Mouse (Mus musculus) intestine, embryonic 15.5 days (tissue): ENCODE measurements around the gene Fosl1. TPM values are rescaled to one million over a fixed set of nuclear protein-coding genes. Genes with fewer than 3 reads are reported as not detected.
"Not testable (repeated sequence)": the region's sequence is repeated elsewhere in the genome, so short reads cannot be mapped to it uniquely, and the experiment has no call there.

Experiments used
- ATAC-seq: fragments of 200-750 bp; cut with Nextera tagmentation; 2 replicates; pipeline ENCODE4 v1.8.0; 2017; ENCODE audit warnings: moderate TSS enrichment, moderate library complexity
- H3K27ac ChIP-seq: fragments of 300-500 bp; sonication (generic); 2 replicates; pipeline ENCODE4 v1.5.1; 2015; ENCODE audit warnings: mild to moderate bottlenecking, inconsistent platforms
- H3K27me3 ChIP-seq: fragments of 300-500 bp; sonication (generic); replicated peaks from 2 replicates; pipeline ENCODE4 v1.6.1; 2015; ENCODE audit warnings: inconsistent platforms
- H3K36me3 ChIP-seq: fragments of 300-500 bp; sonication (generic); 2 replicates; pipeline ENCODE4 v1.6.1; 2015; ENCODE audit warnings: inconsistent platforms
- H3K4me1 ChIP-seq: fragments of 300-500 bp; sonication (generic); replicated peaks from 2 replicates; pipeline ENCODE4 v1.6.1; 2015; ENCODE audit warnings: inconsistent platforms
- H3K4me2 ChIP-seq: fragments of 300-500 bp; sonication (generic); replicated peaks from 2 replicates; pipeline ENCODE4 v1.6.1; 2015; ENCODE audit warnings: mild to moderate bottlenecking, inconsistent platforms
- H3K4me3 ChIP-seq: fragments of 300-500 bp; sonication (generic); replicated peaks from 2 replicates; pipeline ENCODE4 v1.5.1; 2015; ENCODE audit warnings: inconsistent platforms
- H3K9ac ChIP-seq: fragments of 300-500 bp; sonication (generic); 2 replicates; pipeline ENCODE4 v1.6.1; 2015; ENCODE audit warnings: inconsistent platforms
- H3K9me3 ChIP-seq: fragments of 300-500 bp; sonication (generic); 2 replicates; pipeline ENCODE4 v1.6.1; 2016; ENCODE audit warnings: inconsistent platforms
- WGBS: fragments of 180-500 bp; shearing (Covaris S2); methylation state at CpG from one replicate; pipeline ENCODE4 v1.1.7; 2015; 5-methylcytosine and 5-hydroxymethylcytosine counted together
- polyA plus RNA-seq: library from polyadenylated mRNA; unstranded; fragments of >200 nt; fragmentation: Nextera tagmentation; extraction: Ambion mirVana; gene quantifications from 2 replicates; pipeline ENCODE4 v1.2.1, GENCODE M21; 2015

Fosl1 gene
- polyA plus RNA-seq, 1 experiment from 2014 or later, result not detected

DNA sequence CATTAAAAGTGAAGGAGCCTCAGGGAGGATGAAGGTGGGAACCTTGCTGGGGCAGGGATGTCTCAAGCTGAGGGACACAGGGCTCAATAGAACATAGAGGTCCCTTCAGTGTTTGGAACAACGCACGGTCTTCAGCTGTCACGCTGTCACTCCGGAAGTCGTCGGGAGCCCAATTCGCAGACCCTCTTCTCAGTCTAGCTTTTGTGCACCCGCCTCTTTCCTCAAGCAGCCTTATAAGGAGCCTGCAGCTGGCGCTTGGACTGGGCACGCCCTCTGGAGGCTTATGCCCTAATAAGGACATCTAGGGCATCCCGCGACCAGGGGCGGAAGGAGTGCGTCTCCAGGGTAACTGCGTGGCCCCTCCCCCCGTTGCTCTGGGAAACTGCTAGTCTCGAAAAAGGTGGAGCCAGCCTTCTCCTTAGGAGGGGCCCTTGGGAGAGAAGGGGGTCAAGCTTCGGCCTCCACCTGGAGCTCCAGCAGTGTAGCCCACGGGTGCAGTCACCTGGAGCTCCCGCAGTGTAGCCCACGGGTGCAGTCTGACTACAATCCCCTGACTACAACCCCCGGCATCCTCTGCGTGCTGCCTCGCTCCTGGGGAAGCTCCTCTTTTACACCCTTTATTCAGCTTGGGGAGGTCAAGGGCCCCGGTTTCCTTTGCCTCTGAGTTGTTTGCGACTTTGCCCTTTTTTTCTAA, 41.7 kb downstream of the Fosl1 start:
- Histone ChIP-seq H3K9me3 (no peaks in the 10 kb centered on the region), H3K4me2 (peak overlapping the region; percentile 87), H3K27ac (peak overlapping the region; percentile 99), H3K4me3 (peak overlapping the region; percentile 53), H3K27me3 (no peaks in the 10 kb centered on the region), H3K36me3 (peaks cover 14% of the 10 kb centered on the region), H3K4me1 (peaks cover 29% of the 10 kb centered on the region), H3K9ac (peak overlapping the region; percentile 50)
- peak; percentile 86 for ATAC-seq
- under 1% methylated on average over 26 of the region's 26 CpGs for WGBS

DNA sequence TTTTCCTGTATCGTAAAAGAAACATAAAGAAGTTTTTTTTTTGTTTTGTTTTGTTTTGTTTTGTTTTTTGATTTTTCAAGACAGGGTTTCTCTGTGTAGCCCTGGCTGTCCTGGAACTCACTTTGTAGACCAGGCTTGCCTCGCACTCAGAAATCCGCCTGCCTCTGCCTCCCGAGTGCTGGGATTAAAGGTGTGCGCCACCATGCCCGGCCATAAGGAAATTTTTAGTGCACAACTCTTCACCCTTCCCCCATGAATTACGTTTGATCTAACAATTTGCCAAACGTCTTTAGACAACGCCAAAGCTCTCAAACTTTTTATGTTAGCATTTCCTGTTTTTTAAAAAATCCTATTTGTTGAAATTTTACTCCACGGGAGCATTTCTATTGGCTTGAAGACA, 42.4 kb downstream of the Fosl1 start:
- peak overlapping the region; percentile 87 for H3K4me2 ChIP-seq
- 43% methylated on average over 10 of the region's 10 CpGs for WGBS
- not testable (repeated sequence) for H3K9ac ChIP-seq, H3K27me3 ChIP-seq, ATAC-seq, H3K9me3 ChIP-seq
- H3K27ac ChIP-seq, result peak overlapping the region; percentile 99
- H3K36me3 ChIP-seq, result peaks cover 15% of the 10 kb centered on the region
- peak overlapping the region; percentile 100 for H3K4me3 ChIP-seq
- peaks cover 29% of the 10 kb centered on the region for H3K4me1 ChIP-seq

DNA sequence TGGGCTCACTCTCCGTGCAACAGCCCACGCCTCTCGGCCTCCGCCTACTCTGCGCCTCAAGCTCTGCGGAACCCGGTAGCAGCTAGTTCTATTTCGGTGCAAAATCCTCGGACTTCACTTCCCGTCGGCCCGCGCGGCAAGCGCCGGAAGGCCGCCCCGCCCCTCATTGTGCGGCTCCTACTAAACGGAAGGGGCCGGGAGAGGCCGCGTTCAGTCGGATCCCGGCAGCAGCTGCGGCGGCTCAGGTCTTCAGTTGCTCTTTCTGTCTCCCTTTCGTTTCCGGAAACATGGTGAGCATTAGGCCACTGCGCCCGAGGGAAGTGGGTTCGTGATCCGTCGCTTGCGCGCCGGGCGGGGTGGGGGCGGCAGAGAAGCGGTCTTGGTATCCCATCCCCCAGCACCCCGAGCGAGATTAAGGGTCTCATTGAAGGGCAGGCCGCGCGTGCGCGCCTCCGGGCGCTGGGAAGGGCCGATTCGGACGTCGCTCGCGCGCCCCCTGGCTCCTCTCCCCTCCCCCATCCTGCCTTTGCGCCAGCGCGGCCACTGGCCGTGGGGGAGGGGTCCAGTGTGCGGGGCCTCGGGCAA, 43.1 kb downstream of the Fosl1 start, which contains the start of gene Cfl1:
Gene Cfl1 (plus strand): TSS at position 143 of the 585 bp plus-strand sequence.
- H3K4me2 ChIP-seq, result peak within 1 kb of the TSS; percentile 87
- peak within 1 kb of the TSS; percentile 98 for H3K9ac ChIP-seq
- H3K4me1 ChIP-seq, result peaks cover 29% of the 10 kb centered on the region
- H3K27ac ChIP-seq, result peak within 1 kb of the TSS; percentile 99
- peaks cover 16% of the 10 kb centered on the region for H3K36me3 ChIP-seq
- H3K9me3 ChIP-seq, result no peaks in the 10 kb centered on the region
- ATAC-seq, result peak; percentile 66
- H3K4me3 ChIP-seq, result peak within 1 kb of the TSS; percentile 100
- under 1% methylated on average over 61 of the region's 62 CpGs for WGBS
- H3K27me3 ChIP-seq, result no peaks in the 10 kb centered on the region

DNA sequence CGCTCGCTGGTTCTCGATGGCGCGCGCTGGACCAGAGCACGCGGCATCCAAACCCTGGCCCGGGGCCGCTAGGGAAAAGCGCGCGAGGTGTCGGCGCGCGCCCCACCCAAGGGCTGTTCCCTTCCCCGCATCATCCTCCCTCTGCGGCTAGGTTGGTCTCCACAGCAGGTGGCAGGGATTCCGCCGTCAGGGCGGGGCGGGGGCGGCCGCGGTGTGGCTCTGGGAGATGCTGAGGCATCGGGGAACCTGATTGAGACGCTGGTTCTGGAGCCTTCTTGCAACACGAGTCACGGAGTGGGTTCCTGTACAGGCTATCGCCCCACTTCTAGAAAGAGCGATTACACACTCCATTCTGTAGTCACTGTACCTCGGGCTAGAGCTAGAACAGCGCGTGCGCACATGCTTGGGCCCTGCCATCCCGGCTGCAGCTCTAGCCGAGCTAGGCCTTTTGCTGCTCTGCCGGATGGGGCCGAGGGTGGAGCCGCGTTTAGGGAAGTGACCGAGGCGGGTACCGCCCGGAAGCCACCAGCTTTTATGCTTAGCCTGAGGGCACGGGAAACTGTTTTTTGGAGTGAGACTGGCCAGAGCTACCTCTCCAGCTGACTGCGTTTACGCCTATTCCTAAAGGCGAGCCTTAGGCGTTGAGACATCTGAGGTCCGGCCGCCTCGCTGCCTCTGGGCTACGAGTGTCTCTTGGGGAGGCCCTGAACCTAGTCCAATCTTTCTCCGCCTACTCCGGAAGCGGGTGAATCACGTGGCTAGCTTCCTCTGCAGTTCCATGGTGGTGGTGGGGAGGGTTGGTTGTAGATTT, 43.8 kb downstream of the Fosl1 start:
- Histone ChIP-seq H3K36me3 (peaks cover 23% of the 10 kb centered on the region), H3K4me1 (peaks cover 28% of the 10 kb centered on the region), H3K4me3 (peak overlapping the region; percentile 100), H3K4me2 (peak overlapping the region; percentile 87), H3K9me3 (no peaks in the 10 kb centered on the region), H3K27me3 (no peaks in the 10 kb centered on the region), H3K9ac (peak overlapping the region; percentile 98), H3K27ac (peak overlapping the region; percentile 99)
- ATAC-seq, result peak; percentile 29
- WGBS, result under 1% methylated on average over 59 of the region's 59 CpGs

DNA sequence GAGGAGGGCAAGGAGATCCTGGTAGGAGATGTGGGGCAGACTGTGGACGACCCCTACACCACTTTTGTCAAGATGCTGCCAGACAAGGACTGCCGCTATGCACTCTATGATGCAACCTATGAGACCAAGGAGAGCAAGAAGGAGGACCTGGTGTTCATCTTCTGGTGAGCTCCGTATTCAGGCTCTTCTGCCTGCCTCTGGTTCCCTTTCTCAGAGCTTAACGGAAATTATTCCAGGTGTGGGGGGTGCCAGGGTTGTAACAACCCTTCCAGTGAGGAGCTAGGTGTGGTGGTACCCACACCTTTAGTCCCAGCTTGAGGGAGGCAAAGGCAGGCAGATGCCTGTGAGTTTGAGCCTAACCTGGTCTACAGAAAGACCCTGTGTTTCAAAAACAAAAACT, 45.3 kb downstream of the Fosl1 start:
- Histone ChIP-seq H3K4me2 (peak overlapping the region; percentile 87; the same call in 1 of the 2 replicates), H3K9me3 (no peaks in the 10 kb centered on the region), H3K36me3 (peaks cover 27% of the 10 kb centered on the region), H3K4me1 (peaks cover 15% of the 10 kb centered on the region; the same call in 1 of the 2 replicates), H3K27ac (no peak overlapping the region), H3K9ac (no peak overlapping the region), H3K4me3 (no peak overlapping the region), H3K27me3 (no peaks in the 10 kb centered on the region)
- ATAC-seq, result no peak
- 79% methylated on average over 4 of the region's 4 CpGs for WGBS

DNA sequence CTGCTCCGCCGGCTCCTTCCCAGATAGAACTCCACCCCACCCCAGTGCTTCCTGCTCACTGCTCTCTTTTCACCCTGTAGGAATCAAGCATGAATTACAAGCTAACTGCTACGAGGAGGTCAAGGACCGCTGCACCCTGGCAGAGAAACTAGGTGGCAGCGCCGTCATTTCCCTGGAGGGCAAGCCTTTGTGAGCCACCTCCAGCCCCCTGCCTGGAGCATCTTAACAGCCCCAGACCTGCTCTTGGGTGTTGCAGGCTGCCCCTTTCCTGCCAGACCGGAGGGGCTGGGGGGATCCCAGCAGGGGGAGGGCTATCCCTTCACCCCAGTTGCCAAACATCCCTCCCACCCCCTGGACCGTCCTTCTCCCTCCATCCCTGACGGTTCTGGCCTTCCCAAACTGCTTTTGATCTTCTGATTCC, 46.0 kb downstream of the Fosl1 start:
- Histone ChIP-seq H3K4me2 (peak overlapping the region; percentile 17; the same call in 1 of the 2 replicates), H3K4me1 (peaks cover 14% of the 10 kb centered on the region; the same call in 1 of the 2 replicates), H3K36me3 (peaks cover 27% of the 10 kb centered on the region)
- H3K9ac ChIP-seq, H3K9me3 ChIP-seq, ATAC-seq, H3K27ac ChIP-seq, H3K4me3 ChIP-seq, H3K27me3 ChIP-seq: not testable (repeated sequence)
- WGBS, result 64% methylated on average over 9 of the region's 9 CpGs

DNA sequence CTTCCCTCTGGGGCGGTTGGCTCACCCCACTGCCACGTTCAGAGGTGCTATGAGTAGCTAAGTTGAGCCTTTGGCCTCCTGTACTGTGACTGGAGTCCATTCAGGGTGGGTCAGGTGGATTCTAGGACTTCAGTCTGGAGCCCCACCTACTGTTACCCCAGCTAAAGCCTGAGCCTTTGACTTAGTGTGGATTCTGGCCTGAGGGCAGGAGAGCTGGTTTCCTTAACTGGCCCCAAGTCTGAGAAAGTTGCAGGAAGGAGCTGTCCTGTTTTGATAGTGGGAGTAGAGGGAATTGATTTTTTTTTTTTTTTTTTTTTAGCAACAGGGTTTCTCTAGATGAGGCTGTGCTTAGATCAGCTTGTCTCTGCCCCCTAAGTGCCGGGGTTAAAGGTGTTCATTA, 47.0 kb downstream of the Fosl1 start:
- peak; percentile 5; the same call in 1 of the 2 replicates for ATAC-seq
- WGBS, result 72% methylated on average over 3 of the region's 3 CpGs
- no peak overlapping the region for H3K4me3 ChIP-seq
- peaks cover 27% of the 10 kb centered on the region for H3K36me3 ChIP-seq
- H3K27ac ChIP-seq, result no peak overlapping the region
- no peak overlapping the region for H3K9ac ChIP-seq
- H3K9me3 ChIP-seq, result no peaks in the 10 kb centered on the region
- no peak overlapping the region for H3K4me2 ChIP-seq
- H3K4me1 ChIP-seq, result peaks cover 12% of the 10 kb centered on the region; the same call in 1 of the 2 replicates
- H3K27me3 ChIP-seq, result no peaks in the 10 kb centered on the region

DNA sequence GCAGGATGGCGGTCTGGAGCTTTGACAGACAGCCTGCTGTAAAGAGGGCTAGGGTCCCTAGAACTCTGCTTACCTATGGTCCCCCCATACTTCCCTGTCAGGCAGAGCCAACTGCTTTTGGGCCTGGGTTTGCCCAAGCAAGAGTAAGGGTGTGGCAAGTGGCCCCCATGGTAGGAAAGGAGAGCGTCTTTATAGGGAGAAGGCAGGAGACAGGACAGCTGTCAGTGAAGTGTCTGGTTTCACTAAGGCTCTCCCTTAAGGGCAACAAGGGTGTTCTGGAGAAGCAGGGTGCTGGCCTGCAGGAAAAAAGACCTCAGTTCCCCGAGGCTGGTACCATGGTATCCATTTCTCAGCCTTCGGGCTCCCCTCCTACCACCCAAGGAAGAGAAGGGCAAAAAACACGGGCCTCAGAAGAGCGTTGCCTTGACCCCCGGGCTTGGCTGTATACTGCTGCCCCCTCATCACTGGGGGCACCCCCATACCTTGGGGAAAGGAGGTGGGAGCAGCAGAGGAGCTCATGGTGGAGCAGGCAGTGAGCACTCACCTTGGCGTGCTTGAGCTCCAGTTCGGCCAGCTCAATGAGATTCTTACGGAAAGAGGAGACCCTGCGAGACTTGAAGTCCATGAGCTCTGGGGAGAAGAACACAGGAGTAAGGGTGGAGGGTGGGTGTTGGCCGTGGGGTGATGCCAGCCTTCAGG, 48.2 kb downstream of the Fosl1 start:
- H3K9ac ChIP-seq, result no peak overlapping the region
- ATAC-seq, result no peak
- no peak overlapping the region for H3K4me3 ChIP-seq
- peaks cover 27% of the 10 kb centered on the region for H3K36me3 ChIP-seq
- H3K27me3 ChIP-seq, result no peaks in the 10 kb centered on the region
- no peak overlapping the region for H3K4me2 ChIP-seq
- WGBS, result 80% methylated on average over 12 of the region's 12 CpGs
- peaks cover 12% of the 10 kb centered on the region; the same call in 1 of the 2 replicates for H3K4me1 ChIP-seq
- no peaks in the 10 kb centered on the region for H3K9me3 ChIP-seq
- no peak overlapping the region for H3K27ac ChIP-seq

DNA sequence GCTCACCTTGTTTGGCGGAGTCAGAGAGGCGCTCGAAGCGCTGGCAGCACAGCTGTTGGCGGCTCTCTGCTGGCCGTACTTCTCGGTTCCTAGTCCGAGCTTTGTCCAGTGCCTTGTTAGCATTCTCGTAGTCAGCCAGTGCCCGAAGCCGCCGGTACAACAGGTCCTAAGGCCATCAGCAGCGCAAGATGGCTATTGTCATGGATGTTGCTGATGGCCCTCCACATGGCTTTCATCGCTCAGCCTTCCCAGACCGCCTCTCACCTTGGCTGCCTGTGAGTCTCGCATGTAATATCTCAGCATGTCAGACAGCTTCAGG, 48.7 kb downstream of the Fosl1 start:
- Histone ChIP-seq H3K4me2 (no peak overlapping the region), H3K4me3 (no peak overlapping the region), H3K36me3 (peaks cover 27% of the 10 kb centered on the region), H3K4me1 (peaks cover 12% of the 10 kb centered on the region; the same call in 1 of the 2 replicates), H3K9me3 (no peaks in the 10 kb centered on the region), H3K9ac (no peak overlapping the region), H3K27ac (no peak overlapping the region), H3K27me3 (no peaks in the 10 kb centered on the region)
- WGBS, result 89% methylated on average over 16 of the region's 16 CpGs
- ATAC-seq, result no peak

DNA sequence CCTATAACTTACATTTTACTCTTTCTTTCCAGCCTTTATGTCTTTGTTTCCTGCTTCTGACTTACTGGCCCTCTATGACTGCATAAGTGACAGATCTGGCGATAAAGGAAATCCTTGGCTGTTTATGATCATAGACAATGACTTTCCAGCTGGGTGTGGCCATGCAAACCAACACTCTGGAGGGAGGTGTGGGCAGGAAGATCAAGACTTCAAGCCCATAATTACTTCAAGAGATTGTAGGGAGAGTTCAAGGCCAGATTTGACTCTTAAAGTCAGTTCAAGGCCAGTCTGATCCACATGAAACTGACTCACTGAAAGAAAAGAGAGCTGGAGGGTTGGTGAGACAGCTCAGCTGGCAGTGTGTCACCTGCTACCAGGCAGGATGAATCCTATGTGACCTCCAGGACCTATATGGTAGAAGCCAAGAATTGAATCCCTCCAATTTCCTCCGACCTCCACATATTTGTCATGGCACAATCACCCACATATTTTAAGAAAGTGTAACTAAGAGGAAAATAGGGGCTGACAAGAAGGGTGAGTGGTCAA, 53.1 kb downstream of the Fosl1 start:
- H3K9ac ChIP-seq, result no peak overlapping the region
- no peak overlapping the region for H3K4me2 ChIP-seq
- H3K9me3 ChIP-seq, result no peaks in the 10 kb centered on the region
- 0 out of 2 replicates have a peak, but pooled peaks have one; percentile 46 for ATAC-seq
- H3K27me3 ChIP-seq, result no peaks in the 10 kb centered on the region
- H3K27ac ChIP-seq, result no peak overlapping the region
- peaks cover 12% of the 10 kb centered on the region for H3K36me3 ChIP-seq
- 70% methylated on average over 2 of the region's 2 CpGs for WGBS
- no peak overlapping the region for H3K4me3 ChIP-seq
- no peaks in the 10 kb centered on the region for H3K4me1 ChIP-seq

DNA sequence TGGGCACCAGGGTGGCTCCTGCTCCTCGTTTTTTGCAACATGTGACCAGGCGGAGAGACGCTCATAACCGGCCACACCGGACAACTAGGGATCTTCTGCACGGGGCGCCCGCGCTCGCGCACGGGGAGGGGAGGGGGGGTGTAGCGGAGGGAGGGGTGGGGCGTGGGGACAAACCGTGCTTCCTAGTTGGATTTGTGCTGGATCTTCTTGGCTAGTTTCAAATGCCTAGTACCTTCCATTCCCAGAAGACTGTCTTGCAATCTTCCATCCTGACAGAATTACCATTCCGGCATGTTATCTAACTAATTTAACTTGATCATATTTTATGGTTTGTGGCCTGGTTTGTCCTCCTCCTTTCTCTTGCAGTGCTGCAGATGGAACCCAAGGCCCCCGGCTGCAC, 56.3 kb downstream of the Fosl1 start, which contains the start of gene 1700020D05Rik:
Gene 1700020D05Rik (minus strand): TSS at position 101 of the 400 bp plus-strand sequence.
- Histone ChIP-seq H3K4me2 (peak within 1 kb of the TSS; percentile 24; the same call in 1 of the 2 replicates), H3K27ac (no peak within 1 kb of the TSS)
- 53% methylated on average over 11 of the region's 17 CpGs for WGBS

More for the DNA sequence above, 56.3 kb downstream of the Fosl1 start, which contains the start of gene 1700020D05Rik:
- Histone ChIP-seq H3K9me3 (no peaks in the 10 kb centered on the region), H3K9ac (no peak within 1 kb of the TSS), H3K27me3 (no peaks in the 10 kb centered on the region), H3K4me3 (no peak within 1 kb of the TSS), H3K36me3 (no peaks in the 10 kb centered on the region), H3K4me1 (no peaks in the 10 kb centered on the region)
- ATAC-seq, result no peak
